Mouse (Mus musculus) heart, postnatal 0 days (tissue): ENCODE results near the gene Rbm28.

ENCODE experiments used
- CTCF ChIP-seq: IDR thresholded peaks from 2 replicates; pipeline ENCODE4 v1.5.1; 2016; ENCODE audit warnings: antibody characterized with exemption, control low read depth, low read depth
- EP300 ChIP-seq: IDR thresholded peaks from 2 replicates; pipeline ENCODE4 v1.6.1; 2016; ENCODE audit warnings: antibody characterized with exemption, low read depth

DNA sequence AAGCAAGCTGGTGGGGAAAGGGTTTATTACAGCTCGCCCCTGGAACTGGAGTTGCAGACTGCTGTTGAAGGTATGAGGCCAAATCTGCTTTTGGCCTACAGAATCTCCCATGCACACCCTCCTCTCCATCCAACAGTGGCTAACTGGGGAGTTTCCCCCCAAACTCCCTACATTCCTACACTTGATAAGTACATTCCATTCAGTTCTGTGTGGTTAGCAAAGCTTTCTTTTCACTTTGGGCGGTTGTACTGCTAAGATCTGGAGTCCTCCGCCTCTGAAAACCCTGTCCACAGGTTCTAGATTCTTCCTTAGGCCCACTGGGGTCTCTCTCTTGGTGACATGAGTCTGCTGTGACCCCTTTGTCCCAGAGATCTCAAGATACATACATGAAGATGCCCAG is 19.8 kb downstream of the Rbm28 start:
- TF ChIP-seq CTCF, result no peak
- TF ChIP-seq EP300, result no peak
